Mouse (Mus musculus) neural tube, embryonic 12.5 days (tissue): ENCODE data around the gene Pold2. TPM values are rescaled to one million over a fixed set of nuclear protein-coding genes. Genes with fewer than 3 reads are reported as not detected.
"Not testable (repeated sequence)": the region's sequence is repeated elsewhere in the genome, so short reads cannot be mapped to it uniquely, and the experiment has no call there.

Experiments used
- ATAC-seq: fragments of 200-750 bp; cut with Nextera tagmentation; 2 replicates; pipeline ENCODE4 v1.8.0; 2017; ENCODE audit warnings: low read depth, mild to moderate bottlenecking, moderate TSS enrichment, moderate library complexity; ENCODE audit not compliant: low FRiP score
- H3K27ac ChIP-seq: fragments of 300-500 bp; sonication (generic); 2 replicates; pipeline ENCODE4 v1.5.1; 2016
- H3K27me3 ChIP-seq: fragments of 300-500 bp; sonication (generic); replicated peaks from 2 replicates; pipeline ENCODE4 v1.6.1; 2016; ENCODE audit warnings: mild to moderate bottlenecking
- H3K36me3 ChIP-seq: fragments of 300-500 bp; sonication (generic); 2 replicates; pipeline ENCODE4 v1.6.1; 2016; ENCODE audit warnings: mild to moderate bottlenecking
- H3K4me1 ChIP-seq: fragments of 300-500 bp; sonication (generic); 2 replicates; pipeline ENCODE4 v1.6.1; 2016
- H3K4me2 ChIP-seq: fragments of 300-500 bp; sonication (generic); replicated peaks from 2 replicates; pipeline ENCODE4 v1.6.1; 2016; ENCODE audit warnings: mild to moderate bottlenecking
- H3K4me3 ChIP-seq: fragments of 300-500 bp; sonication (generic); 2 replicates; pipeline ENCODE4 v1.5.1; 2016
- H3K9ac ChIP-seq: fragments of 300-500 bp; sonication (generic); 2 replicates; pipeline ENCODE4 v1.6.1; 2016; ENCODE audit warnings: mild to moderate bottlenecking
- H3K9me3 ChIP-seq: fragments of 300-500 bp; sonication (generic); 2 replicates; pipeline ENCODE4 v1.6.1; 2016; ENCODE audit warnings: mild to moderate bottlenecking
- WGBS: fragments of 180-500 bp; shearing (Covaris S2); methylation state at CpG from one replicate; pipeline ENCODE4 v1.1.7; 2016; 5-methylcytosine and 5-hydroxymethylcytosine counted together
- polyA plus RNA-seq: library from polyadenylated mRNA; unstranded; fragments of >200 nt; fragmentation: Nextera tagmentation; extraction: Ambion mirVana; gene quantifications from 2 replicates; pipeline ENCODE4 v1.2.1, GENCODE M21; 2016

The Pold2 gene
- polyA plus RNA-seq, 1 experiment from 2014 or later: 81.5 TPM

GRCm38 (mm10) chr11:5897230-5897629 is 19.1 kb upstream of the Pold2 start:
- Histone ChIP-seq H3K9me3 (no peaks in the 10 kb centered on the region), H3K36me3 (no peaks in the 10 kb centered on the region), H3K4me1 (peaks cover 31% of the 10 kb centered on the region), H3K9ac (no peak overlapping the region), H3K4me3 (no peak overlapping the region), H3K4me2 (no peak overlapping the region), H3K27me3 (peaks cover 4% of the 10 kb centered on the region; the same call in 1 of the 2 replicates), H3K27ac (no peak overlapping the region)
- 19% methylated on average over 16 of the region's 16 CpGs for WGBS
- ATAC-seq: no peak

DNA sequence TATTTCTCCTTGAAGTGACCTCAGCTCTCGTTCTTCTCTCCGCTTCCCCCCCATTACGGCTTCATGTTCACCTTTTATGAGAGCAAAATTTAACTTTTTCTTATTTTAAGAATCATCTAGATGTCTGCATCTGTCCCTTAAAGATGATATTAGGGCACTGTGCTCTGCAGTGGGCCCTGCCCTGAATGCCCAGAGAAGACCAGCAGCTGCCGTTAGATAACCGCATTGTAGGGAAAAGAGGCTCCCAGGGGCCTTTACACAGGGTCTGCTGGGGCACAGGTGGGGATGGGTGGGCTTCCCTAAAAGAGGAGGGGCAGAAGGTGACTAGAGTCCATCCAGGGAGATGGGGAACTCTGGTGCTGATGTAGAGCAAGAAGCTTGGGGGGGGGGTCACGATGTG is 15.7 kb upstream of the Pold2 start:
- Histone ChIP-seq H3K9ac (no peak overlapping the region), H3K27ac (no peak overlapping the region), H3K4me1 (peaks cover 22% of the 10 kb centered on the region), H3K4me3 (no peak overlapping the region), H3K4me2 (no peak overlapping the region), H3K9me3 (no peaks in the 10 kb centered on the region), H3K27me3 (peaks cover under 1% of the 10 kb centered on the region; the same call in 1 of the 2 replicates), H3K36me3 (no peaks in the 10 kb centered on the region)
- ATAC-seq: no peak
- 56% methylated on average over 6 of the region's 6 CpGs for WGBS

- Histone ChIP-seq H3K36me3 (no peaks in the 10 kb centered on the region), H3K27me3 (no peaks in the 10 kb centered on the region), H3K4me2 (no peak overlapping the region), H3K9ac (no peak overlapping the region), H3K9me3 (no peaks in the 10 kb centered on the region), H3K4me3 (no peak overlapping the region), H3K4me1 (peaks cover 19% of the 10 kb centered on the region), H3K27ac (no peak overlapping the region)
- ATAC-seq: no peak
- WGBS: 50% methylated on average over 4 of the region's 4 CpGs
Observed at GRCm38 (mm10) chr11:5892810-5893368, 14.8 kb upstream of the Pold2 start.

GRCm38 (mm10) chr11:5892151-5892591 is 14.1 kb upstream of the Pold2 start:
- 60% methylated on average over 8 of the region's 8 CpGs for WGBS
- H3K27me3 ChIP-seq: no peaks in the 10 kb centered on the region
- H3K36me3 ChIP-seq: no peaks in the 10 kb centered on the region
- no peak overlapping the region for H3K9ac ChIP-seq
- no peak overlapping the region for H3K4me2 ChIP-seq
- no peaks in the 10 kb centered on the region for H3K9me3 ChIP-seq
- ATAC-seq: no peak; the same call in 1 of the 2 replicates
- no peak overlapping the region for H3K4me3 ChIP-seq
- H3K4me1 ChIP-seq: peaks cover 18% of the 10 kb centered on the region
- 0 out of 2 replicates have a peak overlapping the region, but pooled peaks have one; percentile 16 for H3K27ac ChIP-seq

GRCm38 (mm10) chr11:5888563-5888962 is 10.5 kb upstream of the Pold2 start:
- 69% methylated on average over 5 of the region's 5 CpGs for WGBS

DNA sequence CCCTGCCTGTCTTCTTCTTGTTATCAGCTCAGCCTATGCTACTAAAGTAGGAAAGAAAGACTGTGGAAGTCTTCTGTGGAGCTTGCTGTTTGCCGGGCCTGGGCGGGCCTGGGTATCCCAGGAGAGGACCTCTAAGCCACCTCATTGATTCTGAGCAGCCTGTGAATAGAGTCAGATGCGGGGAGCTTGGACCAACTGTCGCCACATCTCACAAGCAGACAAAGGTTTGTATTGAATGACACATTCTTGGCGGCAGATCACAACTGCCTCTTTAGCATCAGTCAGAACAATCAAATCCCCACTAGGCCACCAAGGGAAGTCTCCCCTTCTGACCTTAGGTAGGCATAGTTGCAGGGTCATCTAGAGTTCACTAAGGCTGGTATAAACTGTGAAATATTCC is 9.2 kb upstream of the Pold2 start:
- 0 out of 2 replicates have a peak overlapping the region, but pooled peaks have one; percentile 17 for H3K9ac ChIP-seq
- 23% methylated on average over 5 of the region's 5 CpGs for WGBS
- peak; percentile 26; the same call in 1 of the 2 replicates for ATAC-seq
- no peaks in the 10 kb centered on the region for H3K27me3 ChIP-seq
- no peak overlapping the region for H3K27ac ChIP-seq
- 0 out of 2 replicates have a peak overlapping the region, but pooled peaks have one; percentile 2 for H3K4me2 ChIP-seq
- H3K4me3 ChIP-seq: no peak overlapping the region
- no peaks in the 10 kb centered on the region for H3K36me3 ChIP-seq
- peaks cover 16% of the 10 kb centered on the region for H3K4me1 ChIP-seq
- H3K9me3 ChIP-seq: no peaks in the 10 kb centered on the region

More at GRCm38 (mm10) chr11:5888563-5888962, 10.5 kb upstream of the Pold2 start:
- peaks cover 21% of the 10 kb centered on the region for H3K4me1 ChIP-seq
- H3K36me3 ChIP-seq, H3K9ac ChIP-seq, H3K27ac ChIP-seq, H3K9me3 ChIP-seq, H3K4me2 ChIP-seq, H3K4me3 ChIP-seq, H3K27me3 ChIP-seq, ATAC-seq: not testable (repeated sequence)

DNA sequence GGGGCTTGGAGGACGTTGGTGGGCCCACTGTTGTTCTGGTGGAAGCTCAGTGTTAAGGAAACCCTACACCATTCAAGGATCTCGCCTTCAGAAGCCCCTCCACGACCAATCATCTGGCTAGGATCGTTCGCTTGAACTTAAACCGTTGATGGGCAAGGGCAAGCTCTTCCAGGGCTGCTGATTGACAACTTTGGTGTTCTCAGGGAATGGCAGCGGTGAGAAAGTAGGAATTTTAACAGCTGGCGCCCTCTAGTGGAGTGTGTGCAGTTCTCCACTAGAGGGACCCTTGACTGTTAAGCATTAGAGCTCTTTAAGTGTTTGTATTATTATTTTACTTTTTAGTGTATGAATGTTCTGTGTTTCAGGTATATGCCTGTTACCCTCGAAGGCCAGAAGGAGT is 8.1 kb upstream of the Pold2 start:
- H3K9ac ChIP-seq: no peak overlapping the region
- WGBS: 24% methylated on average over 9 of the region's 9 CpGs
- H3K27ac ChIP-seq: no peak overlapping the region
- H3K27me3 ChIP-seq: no peaks in the 10 kb centered on the region
- H3K4me1 ChIP-seq: peaks cover 11% of the 10 kb centered on the region
- H3K4me2 ChIP-seq: no peak overlapping the region
- ATAC-seq: no peak
- H3K4me3 ChIP-seq: no peak overlapping the region
- no peaks in the 10 kb centered on the region for H3K36me3 ChIP-seq
- no peaks in the 10 kb centered on the region for H3K9me3 ChIP-seq

GRCm38 (mm10) chr11:5882518-5882917 is 4.4 kb upstream of the Pold2 start:
- no peak overlapping the region for H3K27ac ChIP-seq

DNA sequence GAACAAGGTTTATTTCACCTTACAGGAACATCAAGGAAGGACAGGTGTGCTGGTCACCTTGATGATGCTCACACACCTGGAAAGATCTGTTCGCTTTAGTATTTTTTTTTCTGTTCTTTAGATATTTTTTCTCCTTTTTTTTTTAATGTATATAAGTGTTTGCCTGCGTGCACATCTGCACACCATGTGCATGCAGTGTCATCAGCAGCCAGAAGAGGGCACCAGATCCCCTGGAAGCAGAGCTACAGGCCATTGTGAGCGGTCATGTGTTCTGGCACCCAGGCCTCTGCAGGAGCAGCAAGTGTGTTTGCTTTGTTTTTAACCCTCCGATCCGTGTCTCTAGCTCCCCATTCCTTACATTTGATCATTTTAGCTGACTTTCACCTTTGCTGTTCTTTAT is 1.8 kb upstream of the Pold2 start:
- Histone ChIP-seq H3K27me3 (no peaks in the 10 kb centered on the region), H3K9ac (no peak overlapping the region), H3K4me2 (no peak overlapping the region), H3K4me1 (peaks cover 10% of the 10 kb centered on the region), H3K36me3 (peaks cover 10% of the 10 kb centered on the region), H3K9me3 (no peaks in the 10 kb centered on the region), H3K4me3 (no peak overlapping the region), H3K27ac (no peak overlapping the region)
- WGBS: 50% methylated on average over 5 of the region's 5 CpGs
- ATAC-seq: no peak

More at GRCm38 (mm10) chr11:5882518-5882917, 4.4 kb upstream of the Pold2 start:
- H3K36me3 ChIP-seq: no peaks in the 10 kb centered on the region
- ATAC-seq: no peak
- H3K9ac ChIP-seq: no peak overlapping the region
- peaks cover 11% of the 10 kb centered on the region for H3K4me1 ChIP-seq
- no peak overlapping the region for H3K4me2 ChIP-seq
- WGBS: 82% methylated on average over 8 of the region's 8 CpGs
- H3K9me3 ChIP-seq: no peaks in the 10 kb centered on the region
- H3K27me3 ChIP-seq: no peaks in the 10 kb centered on the region
- no peak overlapping the region for H3K4me3 ChIP-seq

DNA sequence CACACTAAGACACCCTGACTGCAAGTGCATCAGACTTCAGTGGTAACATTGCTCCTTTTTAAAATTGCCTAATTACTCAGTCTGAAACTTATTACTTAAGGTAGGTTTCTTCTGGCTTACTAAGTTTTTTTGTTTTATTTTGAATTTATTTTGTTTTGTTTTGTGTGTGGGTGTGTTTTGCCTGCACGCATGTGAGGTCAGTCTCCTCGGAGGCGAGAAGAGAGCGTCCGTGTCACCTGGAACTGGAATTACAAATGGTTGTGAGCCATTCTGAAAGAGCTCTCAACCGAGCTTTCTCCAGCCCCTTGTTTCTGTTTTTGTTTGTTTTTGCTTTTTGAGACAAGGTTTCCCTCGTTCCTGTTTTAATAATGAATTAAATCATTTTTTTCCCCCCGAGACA is 569 bp upstream of the Pold2 start:
- Histone ChIP-seq H3K4me2 (peak overlapping the region; percentile 58), H3K9me3 (no peaks in the 10 kb centered on the region), H3K27ac (peak overlapping the region; percentile 39; the same call in 1 of the 2 replicates), H3K4me1 (peaks cover 10% of the 10 kb centered on the region), H3K4me3 (peak overlapping the region; percentile 61; the same call in 1 of the 2 replicates), H3K9ac (peak overlapping the region; percentile 47; the same call in 1 of the 2 replicates), H3K27me3 (no peaks in the 10 kb centered on the region), H3K36me3 (peaks cover 22% of the 10 kb centered on the region)
- ATAC-seq: no peak
- WGBS: 54% methylated on average over 8 of the region's 8 CpGs

DNA sequence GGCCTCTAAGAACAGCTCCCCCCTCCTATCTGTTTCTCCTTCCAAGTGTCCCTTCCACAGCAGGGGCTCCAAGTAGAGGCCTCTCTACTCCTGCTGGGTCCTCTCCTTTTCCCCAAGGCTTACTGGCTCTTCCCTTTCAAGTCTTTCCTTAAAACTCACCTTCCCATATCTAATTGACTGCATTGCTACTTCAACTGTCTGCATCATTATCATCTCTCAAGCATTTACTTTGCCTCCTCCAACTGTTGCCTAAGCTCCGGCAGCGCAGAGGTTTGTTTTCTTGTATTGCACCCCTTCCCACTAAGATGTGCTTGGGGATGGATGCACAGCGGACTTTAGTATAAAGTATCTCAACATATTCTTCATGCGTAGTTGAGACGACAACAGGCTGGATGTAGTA is 671 bp downstream of the Pold2 start:
- H3K4me1 ChIP-seq: peaks cover 10% of the 10 kb centered on the region
- no peak overlapping the region for H3K27ac ChIP-seq
- no peaks in the 10 kb centered on the region for H3K27me3 ChIP-seq
- no peak for ATAC-seq
- peak overlapping the region; percentile 48 for H3K9ac ChIP-seq
- 6% methylated on average over 5 of the region's 5 CpGs for WGBS
- H3K4me3 ChIP-seq: peak overlapping the region; percentile 61
- H3K4me2 ChIP-seq: peak overlapping the region; percentile 58
- H3K9me3 ChIP-seq: no peaks in the 10 kb centered on the region
- peaks cover 35% of the 10 kb centered on the region for H3K36me3 ChIP-seq

- Histone ChIP-seq H3K27ac (no peak overlapping the region), H3K36me3 (peaks cover 61% of the 10 kb centered on the region), H3K27me3 (no peaks in the 10 kb centered on the region), H3K9me3 (no peaks in the 10 kb centered on the region), H3K4me1 (peaks cover 10% of the 10 kb centered on the region), H3K9ac (no peak overlapping the region), H3K4me3 (no peak overlapping the region), H3K4me2 (no peak overlapping the region)
- 98% methylated on average over 9 of the region's 9 CpGs for WGBS
- ATAC-seq: no peak
Observed at GRCm38 (mm10) chr11:5873192-5873591, 4.9 kb downstream of the Pold2 start.

GRCm38 (mm10) chr11:5872707-5873106 is 5.4 kb downstream of the Pold2 start:
- Histone ChIP-seq H3K36me3 (peaks cover 61% of the 10 kb centered on the region), H3K4me2 (no peak overlapping the region), H3K27ac (no peak overlapping the region), H3K4me1 (peaks cover 10% of the 10 kb centered on the region), H3K27me3 (no peaks in the 10 kb centered on the region), H3K4me3 (no peak overlapping the region), H3K9me3 (no peaks in the 10 kb centered on the region), H3K9ac (no peak overlapping the region)
- ATAC-seq: no peak
- 94% methylated on average over 11 of the region's 11 CpGs for WGBS
